Mouse (Mus musculus) cerebellum, adult 9-11 months (tissue): Measurements from ENCODE around the gene Prss16.

Experiments used
- DNase-seq: peaks from one replicate; pipeline ENCODE4 v3.0.0; 2022

The Prss16 gene

GRCm38 (mm10) chr13:22035267-22036148 is 26.0 kb upstream of the Prss16 start, which contains the start of the genes Hist1h2ah and Hist1h2bk:
TSS of gene Hist1h2ah (minus strand) at chr13:22035568.
TSS of gene Hist1h2bk (plus strand) at chr13:22035870.
- DNase-seq, result peak; percentile 86

GRCm38 (mm10) chr13:22034443-22035266 is 25.1 kb upstream of the Prss16 start:
- no peak for DNase-seq

DNA sequence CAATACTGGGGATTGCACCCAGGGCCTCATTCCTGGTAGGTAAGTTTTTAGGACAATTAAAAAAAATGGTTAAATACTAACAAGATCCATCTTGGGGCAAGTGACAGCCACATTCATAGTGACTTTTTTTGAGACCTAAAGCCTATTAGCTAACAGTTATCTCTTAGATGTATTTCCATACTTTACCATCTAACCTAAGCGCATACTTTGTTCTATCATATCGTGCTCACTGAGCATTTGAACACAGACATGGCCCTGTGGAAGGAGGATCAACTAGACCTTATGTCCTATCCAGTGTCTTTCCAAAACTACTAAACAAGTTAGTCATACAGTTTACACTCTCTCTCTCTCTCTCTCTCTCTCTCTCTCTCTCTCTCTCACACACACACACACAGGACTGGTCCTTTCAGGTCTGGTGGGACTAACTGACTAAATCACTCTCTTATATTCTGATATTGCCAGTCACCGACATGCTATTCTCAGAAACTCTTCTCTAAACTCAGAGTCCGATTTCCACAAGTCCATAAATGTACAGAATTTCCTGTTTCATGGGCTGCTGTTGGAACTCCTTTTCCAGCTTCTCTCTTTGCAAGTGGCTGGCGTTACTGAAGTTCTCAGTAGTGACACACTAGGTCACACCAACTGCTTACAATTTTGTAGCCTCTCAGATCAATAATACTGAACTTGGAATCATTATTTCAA is 24.4 kb upstream of the Prss16 start:
- DNase-seq, result no peak

DNA sequence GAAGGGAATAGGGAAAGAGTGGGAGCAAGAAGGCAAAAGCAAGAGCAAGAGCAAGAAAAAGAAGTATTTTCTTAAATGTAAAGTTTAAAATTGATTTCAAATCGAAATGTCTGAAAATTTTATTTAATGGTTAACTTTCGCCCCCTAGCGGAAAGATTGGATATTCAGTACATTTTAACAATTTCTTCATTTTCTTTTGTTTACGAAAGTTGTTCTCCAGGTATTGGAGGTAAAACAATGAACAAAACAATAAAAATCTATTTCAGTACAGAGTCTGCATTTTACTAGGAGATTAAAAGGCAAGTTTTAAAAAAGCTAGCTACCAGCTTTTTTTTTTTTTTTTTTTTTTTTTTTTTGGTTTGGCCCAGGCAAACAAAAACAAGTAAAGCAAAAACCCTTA is 21.0 kb upstream of the Prss16 start:
- DNase-seq, result no peak

DNA sequence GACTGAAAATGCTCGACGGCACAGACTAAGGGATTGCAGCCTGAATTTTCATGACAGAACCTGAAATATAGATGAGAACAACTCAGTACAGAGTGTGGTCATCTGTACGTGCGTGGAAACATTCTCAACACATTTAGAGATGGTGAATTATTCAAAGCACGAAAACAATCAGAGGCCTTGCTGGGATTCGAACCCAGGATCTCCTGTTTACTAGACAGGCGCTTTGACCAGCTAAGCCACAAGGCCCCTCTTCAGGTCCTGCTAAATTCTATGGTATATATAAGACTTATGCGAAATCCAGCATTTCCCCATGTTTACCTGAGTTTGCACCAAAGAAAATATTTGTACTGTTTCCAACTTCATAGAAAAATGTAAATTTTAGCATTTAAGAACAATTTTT is 20.4 kb upstream of the Prss16 start:
- DNase-seq, result no peak

- peak; percentile 93 for DNase-seq
Observed at GRCm38 (mm10) chr13:22028673-22029460, 19.3 kb upstream of the Prss16 start.

DNA sequence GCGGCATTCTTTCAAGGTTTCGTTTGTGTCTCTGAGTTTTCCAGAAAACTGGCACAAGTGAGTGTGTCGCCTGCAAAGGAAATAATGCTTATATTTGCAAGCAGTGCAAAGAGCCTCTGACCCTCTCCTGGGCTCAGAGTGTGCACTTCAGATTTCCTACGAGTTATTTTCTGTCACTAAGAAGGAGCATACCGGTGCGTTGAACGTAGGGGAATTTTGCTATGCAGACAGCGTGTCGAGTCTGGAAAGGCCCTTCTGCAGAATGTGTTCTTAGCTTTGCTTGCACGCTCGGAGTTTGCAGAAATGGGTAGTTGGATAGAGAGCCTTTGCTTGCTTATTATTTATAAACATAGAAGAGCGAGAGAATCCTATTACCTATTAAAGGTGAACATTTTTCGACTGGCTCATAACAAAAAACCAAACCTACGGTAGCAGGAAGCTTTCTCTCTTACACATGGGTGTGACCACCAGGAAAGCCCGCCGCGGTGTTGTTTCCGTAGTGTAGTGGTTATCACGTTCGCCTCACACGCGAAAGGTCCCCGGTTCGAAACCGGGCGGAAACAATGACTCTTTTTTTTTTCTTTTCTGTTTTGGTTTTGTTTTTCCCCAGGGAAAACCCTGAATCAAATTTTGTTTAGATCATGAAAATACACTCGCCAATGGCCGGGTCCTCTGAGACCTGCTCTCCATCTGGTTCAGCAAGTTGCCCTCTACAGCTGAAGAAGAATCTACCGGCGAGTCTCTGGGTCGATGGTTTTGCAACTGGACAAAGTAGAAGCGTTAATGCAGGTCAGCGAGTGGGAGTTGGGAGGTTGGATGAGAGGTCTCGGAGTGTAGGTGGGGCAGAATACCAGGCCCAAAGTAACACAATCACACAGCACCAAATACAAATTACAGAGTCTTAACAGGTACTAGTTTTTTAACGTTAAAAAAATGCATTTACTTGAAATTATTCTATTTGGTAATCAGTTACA is 16.8 kb upstream of the Prss16 start:
- DNase-seq, result peak; percentile 62

DNA sequence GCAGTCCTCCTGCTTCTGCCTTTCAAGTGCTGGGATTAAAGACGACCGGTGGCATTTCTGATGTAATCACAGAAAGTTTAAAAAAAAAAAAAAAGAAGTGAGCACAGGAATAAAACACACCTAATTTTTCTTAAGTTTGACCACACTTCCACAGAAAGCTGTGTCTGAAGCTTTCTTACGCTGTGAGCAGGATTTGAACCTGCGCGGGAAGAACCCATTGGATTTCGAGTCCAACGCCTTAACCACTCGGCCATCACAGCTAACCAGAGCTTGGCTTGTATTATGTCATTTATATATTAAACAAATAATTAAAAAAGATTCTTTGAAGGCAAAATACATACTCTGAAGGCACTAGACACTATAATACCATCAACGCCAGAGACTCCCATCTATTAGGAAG is 12.7 kb upstream of the Prss16 start:
- DNase-seq, result peak; percentile 67

DNA sequence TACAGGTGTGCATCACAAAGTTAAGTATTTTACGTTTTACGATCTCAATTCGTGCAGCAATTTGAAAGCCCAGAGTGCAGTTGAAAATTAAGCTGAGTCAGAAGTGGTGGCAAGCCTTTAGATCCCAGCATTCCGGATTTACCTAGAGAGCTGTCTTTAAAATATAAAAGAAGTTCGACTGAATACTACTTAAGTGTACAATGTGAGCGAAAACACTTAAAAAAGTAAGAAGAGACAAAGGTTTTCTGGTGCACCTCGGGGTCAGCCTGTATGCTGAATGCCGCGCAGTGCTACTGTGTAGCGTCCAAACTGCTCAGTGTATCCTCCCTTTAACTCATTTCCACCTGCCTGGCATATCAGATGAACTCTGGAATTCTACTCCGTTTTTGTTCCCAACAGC is 12.0 kb upstream of the Prss16 start:
- DNase-seq, result no peak

DNA sequence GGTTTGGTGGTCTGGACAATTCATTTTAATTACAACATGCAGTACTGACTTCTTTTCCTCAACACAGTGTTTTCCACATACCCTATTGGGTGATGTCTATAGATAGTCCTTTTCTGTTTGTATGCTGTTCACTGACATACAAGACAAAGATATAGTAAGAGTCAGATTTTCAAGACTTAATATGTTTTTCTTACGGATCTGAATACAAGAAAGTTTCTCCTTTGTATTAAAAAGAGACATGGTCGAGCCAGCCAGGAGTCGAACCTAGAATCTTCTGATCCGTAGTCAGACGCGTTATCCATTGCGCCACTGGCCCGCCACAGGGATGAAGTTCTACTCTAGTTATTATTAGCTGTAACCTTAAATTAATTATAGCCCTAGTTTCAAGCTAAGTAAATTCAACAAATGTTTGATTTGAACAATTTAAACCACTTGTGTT is 11.4 kb upstream of the Prss16 start:
- DNase-seq, result no peak

GRCm38 (mm10) chr13:22019934-22020835 is 10.6 kb upstream of the Prss16 start:
- DNase-seq, result no peak

DNA sequence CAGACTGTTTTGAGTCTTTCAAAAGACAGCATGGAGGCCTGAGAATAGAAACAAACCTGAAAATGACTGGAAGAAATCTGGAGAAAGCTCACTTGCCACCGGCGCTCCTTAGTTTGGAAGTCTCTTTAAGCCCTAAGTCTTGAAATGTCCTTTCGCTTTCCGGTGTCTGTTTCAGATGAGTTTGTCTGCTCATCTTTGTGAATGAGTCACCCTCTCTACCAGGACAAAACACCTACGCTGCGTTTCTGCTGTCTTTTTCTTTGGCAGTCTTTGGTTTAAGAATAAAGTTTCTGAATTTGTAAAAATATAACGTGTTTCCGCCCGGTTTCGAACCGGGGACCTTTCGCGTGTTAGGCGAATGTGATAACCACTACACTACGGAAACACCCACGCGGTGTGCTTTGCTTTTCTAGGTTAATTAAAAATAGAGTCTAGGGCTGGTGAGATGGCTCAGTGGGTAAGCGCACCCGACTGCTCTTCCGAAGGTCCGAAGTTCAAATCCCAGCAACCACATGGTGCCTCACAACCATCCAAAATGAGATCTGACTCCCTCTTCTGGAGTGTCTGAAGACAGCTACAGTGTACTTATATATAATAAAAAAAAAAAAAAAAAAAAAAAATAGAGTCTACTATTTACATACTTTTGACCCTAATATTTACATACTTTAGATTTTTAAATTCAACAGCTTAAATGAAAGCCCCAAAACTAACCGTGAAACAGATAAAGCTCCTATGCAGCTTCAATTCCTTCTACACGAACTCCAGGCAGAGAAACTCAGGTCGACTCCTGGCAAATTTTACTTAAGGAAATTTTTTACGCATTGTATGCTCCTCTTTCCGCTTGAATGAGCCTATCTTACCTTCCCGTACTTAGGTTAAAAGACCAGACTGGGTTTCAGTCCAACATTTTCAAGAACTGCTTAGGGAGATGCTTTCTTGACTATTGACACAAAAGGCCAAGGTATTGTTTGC is 6.2 kb upstream of the Prss16 start:
- peak; percentile 41 for DNase-seq

DNA sequence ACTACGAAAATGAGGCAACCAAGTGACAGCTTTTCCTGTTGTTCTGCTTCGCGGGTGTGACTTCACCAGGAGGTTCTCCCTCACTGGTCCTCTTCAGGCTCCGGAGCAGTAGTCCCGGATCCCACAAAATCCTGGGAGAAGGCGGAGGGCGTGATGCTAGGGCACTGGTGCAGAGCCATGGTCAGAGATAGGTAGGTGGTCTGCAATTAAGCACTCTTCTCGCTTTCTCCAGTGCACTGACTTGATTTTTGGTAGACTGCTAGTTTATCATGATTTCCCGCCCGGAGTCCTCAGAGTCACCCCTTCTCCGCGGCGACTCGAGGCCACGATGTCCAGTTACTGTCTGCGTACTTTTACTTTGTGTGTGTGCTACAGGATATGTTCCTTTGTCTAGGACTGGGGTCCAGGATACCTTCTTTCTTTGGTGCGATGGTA is 4.9 kb upstream of the Prss16 start:
- no peak for DNase-seq

DNA sequence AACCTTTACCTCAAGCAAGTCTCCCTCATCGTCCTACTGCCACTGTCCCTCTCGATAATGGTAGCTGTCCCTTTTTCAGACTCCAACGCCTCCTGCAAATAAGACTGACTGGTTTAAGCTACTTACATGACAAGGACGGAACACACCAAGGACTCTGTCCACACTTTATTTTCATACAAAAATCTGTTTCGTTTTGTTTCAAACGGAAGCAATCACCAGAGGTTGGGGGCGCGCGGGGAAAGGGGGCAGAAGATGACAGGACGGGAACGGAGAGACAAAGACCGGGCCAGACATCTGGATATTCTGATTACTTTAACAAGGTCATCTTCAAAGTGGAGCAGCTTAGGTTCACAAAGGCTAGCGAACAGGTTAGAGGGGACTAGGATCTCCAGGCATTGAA is 4.2 kb upstream of the Prss16 start:
- DNase-seq, result no peak

- DNase-seq, result no peak
Observed at GRCm38 (mm10) chr13:22008707-22009106, 835 bp downstream of the Prss16 start.

DNA sequence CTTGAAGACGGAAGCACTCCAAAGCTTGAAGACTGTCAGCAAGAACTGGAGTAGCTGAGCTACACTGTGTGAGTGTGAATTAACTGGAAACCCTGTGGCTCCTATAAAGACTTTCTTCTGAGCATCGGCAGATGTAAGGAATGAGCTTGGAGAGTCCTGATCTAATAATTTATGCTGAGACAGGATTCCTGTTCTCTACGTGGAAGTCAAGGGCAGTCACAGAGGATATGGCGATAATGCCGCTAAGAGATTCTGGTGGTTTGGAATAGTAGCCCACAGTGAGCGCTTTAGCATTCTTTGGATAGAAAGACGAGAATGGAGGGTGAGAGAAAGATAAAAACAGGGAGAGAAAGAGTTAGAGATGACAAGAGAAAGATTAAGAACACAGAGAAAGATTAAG is 1.7 kb downstream of the Prss16 start:
- DNase-seq, result no peak

DNA sequence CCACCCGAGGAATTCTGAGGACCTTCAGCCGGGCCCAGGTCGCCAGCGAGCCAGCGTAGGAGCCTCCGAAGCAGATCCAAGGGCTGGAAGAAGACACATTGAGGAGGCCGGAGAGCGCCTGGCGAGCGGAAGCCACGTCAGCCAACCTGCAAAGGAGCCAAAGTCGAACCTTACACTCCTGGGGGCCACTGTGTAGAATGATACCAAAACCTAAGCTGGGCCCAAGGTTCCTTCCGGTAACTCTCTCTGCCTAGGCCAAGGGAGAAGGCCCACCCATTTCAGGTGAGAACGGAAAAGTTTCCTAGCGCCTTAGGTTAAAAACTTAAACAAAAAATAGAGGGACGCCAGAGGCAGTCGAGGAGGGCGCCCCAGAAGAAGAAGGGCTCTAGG is 2.4 kb downstream of the Prss16 start:
- no peak for DNase-seq

DNA sequence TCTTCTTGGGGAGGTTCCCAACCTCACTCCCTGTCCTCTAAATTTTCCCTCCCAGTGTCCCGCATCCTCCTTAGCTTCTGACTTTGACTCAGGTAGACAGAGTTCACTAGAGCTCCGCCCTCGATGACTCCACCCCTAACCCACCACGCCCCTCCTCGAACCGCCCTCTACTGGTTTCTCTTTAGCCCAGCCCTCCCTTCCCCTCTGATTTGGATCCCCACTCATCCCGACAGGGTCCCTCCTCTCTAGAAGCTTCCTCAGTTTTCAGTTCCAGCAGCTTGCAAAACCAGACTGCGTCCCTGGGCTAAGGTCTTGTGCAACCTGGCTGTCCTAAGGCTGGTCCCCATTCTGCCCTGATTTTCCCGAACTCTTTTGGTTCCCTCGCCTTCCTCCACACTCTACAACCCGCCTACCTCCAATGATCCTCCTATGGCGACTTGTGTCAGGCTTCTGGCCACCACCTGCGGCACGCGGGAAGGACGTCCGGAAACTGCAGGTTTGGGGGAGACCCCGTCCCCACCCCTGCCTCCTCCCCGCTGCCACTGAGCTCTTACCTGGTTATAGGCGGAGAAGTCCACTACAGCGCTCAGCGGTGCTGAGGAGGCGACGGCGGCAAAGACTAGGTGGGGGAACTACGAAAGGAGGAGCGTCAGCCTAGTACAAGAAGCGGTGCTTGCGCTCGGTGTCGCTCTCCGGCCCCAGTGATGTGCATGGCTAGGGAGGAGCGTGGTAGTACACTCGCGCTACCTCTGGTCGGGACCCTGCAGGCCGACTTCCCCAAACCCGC is 3.0 kb downstream of the Prss16 start:
- DNase-seq, result no peak
